Mouse (Mus musculus) heart, adult 2 months (tissue): ENCODE results near the gene Il33. TPM values are rescaled to one million over a fixed set of nuclear protein-coding genes. Genes with fewer than 3 reads are reported as not detected.

Experiments used
- DNase-seq, 2 experiments: peaks; one replicate each; pipeline ENCODE4 v3.0.0; 2021
- H3K27ac ChIP-seq: fragments of 200-600 bp; 2 replicates; pipeline ENCODE4 v1.8.1; 2022
- H3K27me3 ChIP-seq: fragments of 200-500 bp; 2 replicates; pipeline ENCODE4 v1.6.1; 2012; ENCODE audit warnings: mild to moderate bottlenecking, low read length, inconsistent platforms, mixed read lengths; ENCODE audit not compliant: control insufficient read depth, insufficient read depth
- H3K36me3 ChIP-seq: fragments of 200-500 bp; 2 replicates; pipeline ENCODE4 v1.6.1; 2012; ENCODE audit warnings: low read length, inconsistent platforms; ENCODE audit not compliant: control insufficient read depth, insufficient read depth
- H3K4me1 ChIP-seq: fragments of 200-500 bp; 2 replicates; pipeline ENCODE4 v1.6.1; 2011; ENCODE audit warnings: low read length; ENCODE audit not compliant: control insufficient read depth, insufficient read depth
- H3K4me3 ChIP-seq: fragments of 200-600 bp; 2 replicates; pipeline ENCODE4 v1.8.1; 2022
- H3K79me2 ChIP-seq: fragments of 200-500 bp; replicated peaks from 2 replicates; pipeline ENCODE4 v1.6.1; 2012; ENCODE audit warnings: mild to moderate bottlenecking, inconsistent platforms, low read length, moderate library complexity, mixed read lengths; ENCODE audit not compliant: control insufficient read depth, insufficient read depth
- H3K9ac ChIP-seq: fragments of 200-500 bp; 2 replicates; pipeline ENCODE4 v1.6.1; 2012; ENCODE audit warnings: low read depth, mild to moderate bottlenecking, control low read depth, inconsistent platforms, low read length, mixed read lengths
- CTCF ChIP-seq: fragments of 200-600 bp; IDR thresholded peaks from 2 replicates; pipeline ENCODE4 v1.8.1; 2022; ENCODE audit warnings: antibody characterized with exemption, mild to moderate bottlenecking, moderate library complexity
- EP300 ChIP-seq: fragments of 200-500 bp; IDR thresholded peaks from 2 replicates; pipeline ENCODE4 v1.6.1; 2011; ENCODE audit warnings: low read depth, low read length, control low read depth; ENCODE audit not compliant: insufficient read depth
- POLR2A ChIP-seq: fragments of 200-500 bp; IDR thresholded peaks from 2 replicates; pipeline ENCODE4 v1.6.1; 2011; ENCODE audit warnings: mild to moderate bottlenecking, low read depth, low read length, control low read depth; ENCODE audit not compliant: insufficient read depth
- WGBS: fragments of 180-500 bp; shearing (Covaris S2); methylation state at CpG from one replicate; pipeline ENCODE4 v1.1.7; 2018; 5-methylcytosine and 5-hydroxymethylcytosine counted together
- intact Hi-C: fragments of 180-260 bp; cut with DNase I; formaldehyde crosslinking; loops from one replicate; pipeline ENCODE4 v1.15.1; 2025
- polyA plus RNA-seq: library from polyadenylated mRNA; depleted of rRNA; stranded (reverse); fragments of >200 nt; gene quantifications from 2 replicates; pipeline ENCODE4 v1.2.3, GENCODE M21; 2012
- total RNA-seq, 2 experiments: library from RNA; stranded (reverse); gene quantifications; 2 replicates each; pipeline ENCODE4 v1.2.3; 2021

The Il33 gene
- total and polyA plus RNA-seq, 3 experiments = 3.7 to 8.2 (median 5.7) TPM

GRCm38 (mm10) chr19:29894381-29894780, 30.5 kb upstream of the Il33 start:
- Histone ChIP-seq H3K27me3 (no peaks in the 10 kb centered on the region), H3K79me2 (no peaks in the 10 kb centered on the region), H3K27ac (no peak overlapping the region), H3K4me1 (no peaks in the 10 kb centered on the region), H3K9ac (no peak overlapping the region), H3K36me3 (no peaks in the 10 kb centered on the region), H3K4me3 (no peak overlapping the region)
- DNase-seq = no peak
- TF ChIP-seq EP300 = no peak
- intact Hi-C loops = no loop called here
- WGBS = 81% methylated on average over 12 of the region's 12 CpGs

DNA sequence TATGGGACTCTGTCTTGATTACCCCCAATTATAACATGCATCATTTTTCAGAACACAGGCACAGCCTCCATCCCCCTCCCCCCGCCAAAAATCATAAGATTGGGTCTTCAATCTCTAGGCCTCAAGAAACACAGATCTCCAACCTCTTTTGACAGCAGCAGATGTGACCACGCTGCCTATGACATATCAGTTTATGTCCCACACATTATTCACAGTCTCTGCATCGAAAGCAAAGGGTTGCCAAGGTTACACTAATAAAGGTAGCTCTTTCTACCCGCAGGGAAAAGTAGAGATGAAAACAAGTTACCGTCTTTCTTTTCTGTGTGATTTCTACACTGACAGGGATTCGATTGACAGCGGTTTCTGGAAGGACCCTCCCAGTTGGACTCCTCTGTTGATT, 29.9 kb upstream of the Il33 start:
- intact Hi-C loops = no loop called here
- no peak for TF ChIP-seq POLR2A
- no peak for TF ChIP-seq EP300
- no peak for TF ChIP-seq CTCF
- no peaks in the 10 kb centered on the region for H3K79me2 ChIP-seq
- DNase-seq = no peak
- no peak overlapping the region for H3K27ac ChIP-seq
- H3K4me1 ChIP-seq = no peaks in the 10 kb centered on the region
- WGBS = 85% methylated on average over 7 of the region's 7 CpGs
- H3K9ac ChIP-seq = no peak overlapping the region
- no peaks in the 10 kb centered on the region for H3K36me3 ChIP-seq
- no peak overlapping the region for H3K4me3 ChIP-seq
- H3K27me3 ChIP-seq = no peaks in the 10 kb centered on the region

GRCm38 (mm10) chr19:29900318-29900717, 24.6 kb upstream of the Il33 start:
- TF ChIP-seq EP300 = no peak
- TF ChIP-seq POLR2A = no peak
- TF ChIP-seq CTCF = no peak

DNA sequence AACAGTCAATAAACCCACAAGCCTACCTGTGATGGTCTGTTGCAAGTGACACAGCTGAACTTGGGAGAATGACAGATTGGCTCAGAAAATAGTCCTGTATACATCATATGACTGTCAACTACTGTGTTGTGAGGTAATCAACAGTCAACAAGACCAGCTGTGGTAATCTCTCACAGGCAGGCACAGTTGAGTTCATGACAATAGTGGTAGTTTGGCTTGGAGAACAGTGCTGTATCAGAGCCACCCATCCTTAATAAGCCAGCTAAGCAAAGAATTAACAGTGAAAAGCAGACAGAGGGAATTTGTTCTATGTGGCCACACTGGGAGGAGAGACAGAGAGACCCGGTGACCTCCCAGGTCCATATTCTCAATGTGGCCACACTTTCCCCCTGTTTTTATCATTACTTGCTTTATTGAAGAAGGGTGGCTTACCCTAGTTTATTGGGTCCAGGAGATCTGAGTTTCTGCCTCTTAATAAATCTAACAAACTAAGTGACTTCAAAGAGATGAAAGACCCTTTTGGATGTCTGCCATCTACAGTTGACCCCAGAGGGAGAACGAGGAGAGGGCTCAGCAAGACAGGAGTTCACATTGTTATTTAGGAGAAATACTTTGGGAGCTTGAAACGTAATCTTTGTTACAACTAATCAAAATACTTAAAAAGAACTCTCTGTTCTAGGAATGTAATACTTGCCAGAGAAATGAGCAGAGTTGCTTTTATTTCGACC, 22.4 kb upstream of the Il33 start:
- Histone ChIP-seq H3K27me3 (no peaks in the 10 kb centered on the region), H3K79me2 (no peaks in the 10 kb centered on the region), H3K27ac (no peak overlapping the region), H3K4me3 (no peak overlapping the region), H3K36me3 (no peaks in the 10 kb centered on the region), H3K4me1 (no peaks in the 10 kb centered on the region), H3K9ac (no peak overlapping the region)
- DNase-seq = no peak
- intact Hi-C loops = no loop called here
- TF ChIP-seq CTCF (no peak), EP300 (no peak), POLR2A (no peak)
- WGBS = 65% methylated on average over 4 of the region's 4 CpGs

More at GRCm38 (mm10) chr19:29900318-29900717, 24.6 kb upstream of the Il33 start:
- Histone ChIP-seq H3K9ac (no peak overlapping the region), H3K79me2 (no peaks in the 10 kb centered on the region), H3K36me3 (no peaks in the 10 kb centered on the region), H3K27me3 (no peaks in the 10 kb centered on the region), H3K27ac (no peak overlapping the region), H3K4me3 (no peak overlapping the region), H3K4me1 (no peaks in the 10 kb centered on the region)
- intact Hi-C loops = no loop called here
- DNase-seq = no peak
- 79% methylated on average over 3 of the region's 3 CpGs for WGBS

DNA sequence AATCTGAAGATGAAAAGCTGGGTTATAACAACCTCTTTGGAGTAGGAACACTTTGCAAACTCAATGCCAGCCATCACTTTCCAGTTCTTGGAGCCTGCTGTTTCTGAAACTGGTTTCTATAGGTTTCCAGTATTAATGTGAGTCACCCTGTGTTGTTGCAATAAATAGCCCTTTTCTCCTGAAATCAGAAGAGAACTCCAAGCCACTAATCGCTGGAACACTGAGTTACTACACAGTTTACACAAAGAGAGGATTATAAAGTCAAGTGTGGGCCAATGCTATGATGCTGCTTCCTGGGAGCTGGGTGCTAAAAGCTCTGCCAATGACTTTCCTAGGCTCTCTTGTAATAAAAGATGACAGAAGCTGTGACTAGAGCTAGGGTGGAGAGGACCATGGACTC, 19.0 kb upstream of the Il33 start:
- Histone ChIP-seq H3K79me2 (no peaks in the 10 kb centered on the region), H3K4me3 (no peak overlapping the region), H3K27ac (no peak overlapping the region), H3K27me3 (no peaks in the 10 kb centered on the region), H3K9ac (no peak overlapping the region), H3K4me1 (no peaks in the 10 kb centered on the region), H3K36me3 (no peaks in the 10 kb centered on the region)
- intact Hi-C loops = no loop called here
- TF ChIP-seq CTCF (no peak), POLR2A (no peak), EP300 (no peak)
- WGBS = 75% methylated on average over 1 of the region's 1 CpGs
- DNase-seq = no peak

- Histone ChIP-seq H3K36me3 (no peaks in the 10 kb centered on the region), H3K27me3 (no peaks in the 10 kb centered on the region), H3K4me3 (no peak overlapping the region), H3K27ac (no peak overlapping the region), H3K79me2 (no peaks in the 10 kb centered on the region), H3K4me1 (no peaks in the 10 kb centered on the region), H3K9ac (no peak overlapping the region)
- WGBS = 53% methylated on average over 1 of the region's 1 CpGs
- DNase-seq = no peak
- intact Hi-C loops = no loop called here
- TF ChIP-seq EP300 = no peak
- no peak for TF ChIP-seq POLR2A
- no peak for TF ChIP-seq CTCF
Measured at GRCm38 (mm10) chr19:29909166-29909565, 15.7 kb upstream of the Il33 start.
